Mouse (Mus musculus) central nervous system, embryonic 14 days (tissue): Measurements from ENCODE around the gene Olfr1307. TPM values are rescaled to one million over a fixed set of nuclear protein-coding genes. Genes with fewer than 3 reads are reported as not detected.

Experiments used
- polyA plus RNA-seq: library from polyadenylated mRNA; depleted of rRNA; stranded (reverse); fragments of >200 nt; gene quantifications from 2 replicates; pipeline ENCODE4 v1.2.3, GENCODE M21; 2012; rRNA removed

Olfr1307 gene
- not detected in 2 replicates for polyA plus RNA-seq

GRCm38 (mm10) chr2:111949340-111949739, at the start of gene Olfr1307:
Gene Olfr1307, minus strand, starts transcription at chr2:111949440.

DNA sequence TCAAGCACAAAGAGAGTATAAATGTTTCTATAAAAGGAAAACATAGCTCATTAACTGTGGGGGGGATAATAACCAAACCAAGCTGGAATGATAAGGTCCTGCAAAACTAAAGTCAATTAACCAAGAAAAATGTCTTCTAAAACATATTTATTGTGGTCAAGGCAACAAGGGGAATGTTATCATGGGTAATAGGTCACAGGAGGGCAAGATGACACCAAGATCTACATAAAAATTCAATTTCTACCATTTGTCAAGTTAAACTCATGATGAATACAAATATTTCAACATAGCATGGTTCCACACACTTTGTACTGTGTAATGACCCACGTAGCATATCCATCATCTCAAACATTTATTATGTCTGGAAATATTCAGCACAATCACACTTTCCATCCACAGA, 40.9 kb upstream of the Olfr1307 start, which contains the start of gene Olfr1309:
Gene Olfr1309, minus strand, starts transcription at position 101 of the 400 bp plus-strand sequence.

GRCm38 (mm10) chr2:111964844-111965243, 15.6 kb upstream of the Olfr1307 start, which contains the start of gene Olfr1308:
Gene Olfr1308, minus strand, starts transcription at chr2:111964944.

GRCm38 (mm10) chr2:111916171-111916570, 33.1 kb downstream of the Olfr1307 start, which contains the start of gene Olfr1306:
Gene Olfr1306, minus strand, starts transcription at chr2:111916271.

Other genes starting within 250 kb of the Olfr1307 start
- not detected in 2 replicates for gene Olfr1301, start 198.4 kb downstream of the Olfr1307 start, polyA plus RNA-seq
- not detected in 2 replicates for gene Olfr1302, start 172.0 kb downstream of the Olfr1307 start, polyA plus RNA-seq
- not detected in 2 replicates for gene Olfr1303, start 129.1 kb downstream of the Olfr1307 start, polyA plus RNA-seq
- gene Olfr1305, start 72.3 kb downstream of the Olfr1307 start, polyA plus RNA-seq, result not detected in 2 replicates
- not detected in 2 replicates for gene Olfr1306, start 33.2 kb downstream of the Olfr1307 start, polyA plus RNA-seq
- not detected in 2 replicates for gene Olfr1308, start 15.5 kb upstream of the Olfr1307 start, polyA plus RNA-seq
- not detected in 2 replicates for gene Olfr1309, start 40.8 kb upstream of the Olfr1307 start, polyA plus RNA-seq
- gene Olfr1310, start 63.3 kb upstream of the Olfr1307 start, polyA plus RNA-seq, result 0.01 TPM in 1 of 2 replicates, not detected in the other
- not detected in 2 replicates for gene Olfr1311, start 75.0 kb upstream of the Olfr1307 start, polyA plus RNA-seq
- gene Olfr1312, start 100.8 kb upstream of the Olfr1307 start, polyA plus RNA-seq, result not detected in 2 replicates
- gene Olfr1313, start 128.4 kb upstream of the Olfr1307 start, polyA plus RNA-seq, result not detected in 2 replicates
- 0.01 TPM in 1 of 2 replicates, not detected in the other for gene Olfr1314, start 147.3 kb upstream of the Olfr1307 start, polyA plus RNA-seq
- gene Olfr1315-ps1, start 166.0 kb upstream of the Olfr1307 start, polyA plus RNA-seq, result not detected in 2 replicates
- 0.05 and 0.06 TPM in 2 replicates for gene Olfr1316, start 185.5 kb upstream of the Olfr1307 start, polyA plus RNA-seq
- gene Olfr1317, start 190.9 kb upstream of the Olfr1307 start, polyA plus RNA-seq, result not detected in 2 replicates
- not detected in 2 replicates for gene Olfr1318, start 204.8 kb upstream of the Olfr1307 start, polyA plus RNA-seq